Mouse (Mus musculus): ENCODE measurements around the gene Uox. TPM values are rescaled to one million over a fixed set of nuclear protein-coding genes. Genes with fewer than 3 reads are reported as not detected.

Uox gene
- total RNA-seq (2015) (not detected in 2 replicates), total RNA-seq (2017) (not detected in 2 replicates)

- no peak for ATAC-seq (ENCODE audit: poor library complexity, severe bottlenecking)
Measured at GRCm38 (mm10) chr3:146570148-146570782, at the start of gene Uox. TSS of gene Uox (plus strand) at chr3:146570426.

DNA sequence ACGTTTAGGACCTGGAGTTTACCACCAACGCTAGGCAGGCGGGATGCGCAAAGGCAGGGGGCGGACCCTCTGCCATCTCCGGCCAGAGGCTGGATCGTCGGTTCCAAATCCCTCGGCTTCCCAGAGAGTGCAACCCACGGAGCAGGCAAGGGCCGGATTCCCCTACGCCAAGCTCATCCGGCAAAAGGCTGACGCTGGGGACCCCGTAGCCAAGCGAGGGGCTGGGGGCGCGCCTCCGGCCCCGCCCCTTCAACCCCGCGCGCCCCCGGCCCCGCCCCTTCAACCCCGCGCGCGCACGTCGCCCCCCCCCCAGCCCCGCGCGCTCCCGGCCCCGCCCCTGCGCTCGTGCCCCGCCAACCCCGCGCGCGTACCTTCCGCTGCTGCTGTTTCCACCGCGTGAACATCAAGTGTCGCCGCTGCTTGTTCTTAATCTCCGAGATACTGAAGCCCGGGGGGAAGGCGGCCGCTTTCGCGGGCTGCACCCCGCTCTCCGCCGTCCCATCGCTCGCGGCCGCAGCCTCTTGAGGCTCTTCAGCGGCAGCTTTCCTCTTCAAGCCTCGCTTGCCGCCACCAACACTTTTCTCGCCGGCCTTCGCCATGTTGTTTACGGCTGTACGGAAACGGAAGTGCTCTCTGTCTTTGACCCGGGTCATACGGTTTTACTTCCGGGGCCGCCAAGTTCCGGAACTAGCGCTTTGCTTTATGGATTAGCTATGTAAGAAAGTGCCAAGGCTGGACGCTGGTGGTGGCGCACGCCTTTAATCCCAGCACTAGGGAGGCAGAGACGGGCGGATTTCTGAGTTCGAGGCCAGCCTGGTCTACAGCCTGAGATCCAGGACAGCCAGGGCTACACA, 49.2 kb upstream of the Uox start, which contains the start of gene Rpf1:
Rpf1 (minus strand) TSS at position 632 of the 854 bp plus-strand sequence.
- peak; percentile 96 for ATAC-seq (ENCODE audit: poor library complexity, severe bottlenecking)

DNA sequence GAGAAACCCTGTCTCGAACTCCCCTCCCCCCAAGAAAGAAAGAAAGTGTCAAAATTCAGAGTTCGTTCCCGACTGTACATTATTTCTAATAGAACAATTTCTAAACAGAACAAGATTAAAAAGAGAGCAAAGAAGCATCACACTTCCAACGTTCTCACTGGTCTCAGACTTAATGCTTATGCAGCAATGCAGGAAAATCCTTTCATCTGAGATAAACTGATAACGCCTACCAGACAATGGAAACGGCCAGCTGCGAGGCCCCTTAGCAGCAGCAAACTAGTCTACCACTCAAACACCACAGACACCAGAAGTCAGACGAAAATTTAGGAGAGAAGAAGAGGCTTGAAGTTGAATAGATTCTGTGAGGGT, 48.6 kb upstream of the Uox start:
- ATAC-seq (ENCODE audit: poor library complexity, severe bottlenecking), result no peak

DNA sequence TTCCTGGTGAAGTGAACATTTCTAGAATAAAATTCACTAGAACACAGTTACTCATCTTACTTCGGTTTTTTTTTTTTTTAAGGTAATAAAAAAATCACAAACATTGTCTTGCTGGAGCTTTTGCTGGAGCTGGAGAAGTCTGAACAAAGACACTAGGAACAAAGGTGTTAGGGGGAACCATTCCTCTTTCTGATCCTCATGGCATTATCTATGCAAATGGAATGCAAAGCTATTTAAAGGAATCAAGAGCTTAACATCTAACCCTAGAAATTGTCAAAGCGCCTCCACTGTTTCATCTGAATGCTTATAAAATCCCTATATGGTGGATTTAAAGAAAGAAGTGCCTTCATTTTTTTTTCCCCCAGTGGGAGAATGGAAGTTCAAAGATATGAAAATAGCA, 41.9 kb upstream of the Uox start:
- ATAC-seq (ENCODE audit: poor library complexity, severe bottlenecking), result no peak

DNA sequence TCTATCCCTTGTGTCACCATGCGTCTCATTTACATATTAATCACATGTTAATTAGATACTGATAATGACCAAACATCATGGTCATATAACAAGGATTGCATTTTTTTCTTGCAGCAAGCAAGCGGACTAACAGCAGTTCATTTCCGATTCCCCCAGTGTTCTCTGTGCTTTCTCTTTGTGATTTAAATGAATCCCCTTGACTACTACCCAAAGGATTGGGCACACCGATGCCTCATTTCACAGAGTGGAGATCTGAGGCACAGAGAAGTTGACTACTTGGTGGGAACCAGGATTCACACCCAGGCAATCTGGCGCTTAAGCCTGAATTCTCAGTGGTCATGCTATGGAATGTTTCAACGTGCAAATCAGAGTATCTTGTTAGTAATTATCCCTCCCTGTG, 35.2 kb upstream of the Uox start:
- ATAC-seq (ENCODE audit: poor library complexity, severe bottlenecking), result no peak

GRCm38 (mm10) chr3:146540521-146541273, 29.5 kb upstream of the Uox start:
- ATAC-seq (ENCODE audit: poor library complexity, severe bottlenecking), result no peak

DNA sequence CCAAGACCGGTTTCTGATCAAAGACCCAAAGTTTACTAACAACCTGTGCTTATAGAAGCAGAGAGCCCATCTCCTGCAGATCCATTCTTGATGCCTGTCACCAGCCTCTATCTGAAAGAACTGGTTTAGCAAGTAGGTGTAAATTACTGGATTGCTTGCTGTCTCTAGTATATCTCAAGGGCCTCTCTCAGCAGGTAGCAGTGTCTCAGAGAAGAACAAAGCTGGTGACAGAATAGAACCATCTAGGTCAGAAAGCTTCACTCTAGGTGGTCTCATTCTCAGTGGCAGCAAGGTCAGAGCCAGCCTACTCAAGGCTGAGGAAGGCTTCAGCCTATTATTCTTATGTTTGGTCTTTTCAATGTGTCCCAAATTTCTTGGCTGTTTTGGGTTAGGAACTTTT, 26.6 kb upstream of the Uox start:
- no peak for ATAC-seq (ENCODE audit: poor library complexity, severe bottlenecking)

GRCm38 (mm10) chr3:146554816-146555215, 15.4 kb upstream of the Uox start:
- no peak for ATAC-seq (ENCODE audit: poor library complexity, severe bottlenecking)

- ATAC-seq (ENCODE audit: poor library complexity, severe bottlenecking), result no peak
Measured at GRCm38 (mm10) chr3:146556567-146556966, 13.7 kb upstream of the Uox start.

DNA sequence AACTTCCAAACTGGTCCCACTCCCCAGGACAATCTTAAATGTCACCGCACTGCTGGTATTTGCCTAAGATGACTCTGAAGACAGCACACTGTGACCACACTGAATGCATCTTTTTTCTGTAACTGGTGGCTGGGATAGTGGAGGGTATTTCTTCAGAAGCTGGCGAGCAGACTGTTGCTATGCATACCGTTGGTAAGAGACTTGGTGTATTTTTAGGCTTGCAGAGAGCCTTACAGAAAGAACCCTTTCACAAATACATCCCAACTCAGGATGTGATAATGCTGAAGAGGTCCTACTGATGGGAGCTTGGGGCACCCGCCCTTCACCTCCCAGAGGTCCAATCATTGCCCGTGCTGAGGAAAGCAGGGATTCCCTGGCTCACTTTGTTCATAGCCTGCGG, 12.7 kb upstream of the Uox start:
- ATAC-seq (ENCODE audit: poor library complexity, severe bottlenecking), result no peak

- ATAC-seq (ENCODE audit: poor library complexity, severe bottlenecking), result no peak
Measured at GRCm38 (mm10) chr3:146562936-146563335, 7.3 kb upstream of the Uox start.

GRCm38 (mm10) chr3:146564268-146565064, 5.8 kb upstream of the Uox start:
- ATAC-seq (ENCODE audit: poor library complexity, severe bottlenecking), result peak; percentile 83

- ATAC-seq (ENCODE audit: poor library complexity, severe bottlenecking), result no peak
Measured at GRCm38 (mm10) chr3:146565065-146565411, 5.2 kb upstream of the Uox start.

DNA sequence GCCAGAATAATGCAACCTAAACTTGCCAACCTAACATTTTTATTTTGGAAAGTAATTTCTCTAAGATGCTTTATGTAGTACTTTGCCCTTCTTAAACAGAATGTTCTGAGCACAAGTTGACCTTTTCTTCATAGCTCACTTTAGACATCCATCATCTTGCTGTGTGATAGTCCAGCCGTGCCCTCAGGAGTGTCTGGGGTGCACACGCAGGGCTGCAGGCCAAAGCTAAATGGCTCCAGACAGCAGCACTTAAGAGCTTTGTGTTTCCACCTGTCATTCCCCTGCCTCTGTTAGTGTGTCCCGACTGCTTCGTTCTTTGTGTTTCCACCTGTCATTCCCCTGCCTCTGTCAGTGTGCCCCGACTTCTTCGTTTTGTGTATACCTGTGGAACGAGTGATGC, 2.9 kb upstream of the Uox start:
- no peak for ATAC-seq (ENCODE audit: poor library complexity, severe bottlenecking)

GRCm38 (mm10) chr3:146567884-146568530, 2.2 kb upstream of the Uox start:
- ATAC-seq (ENCODE audit: poor library complexity, severe bottlenecking), result no peak

GRCm38 (mm10) chr3:146569594-146569993, 632 bp upstream of the Uox start:
- ATAC-seq (ENCODE audit: poor library complexity, severe bottlenecking), result no peak

GRCm38 (mm10) chr3:146570939-146571338, 713 bp downstream of the Uox start:
- ATAC-seq (ENCODE audit: poor library complexity, severe bottlenecking), result no peak

DNA sequence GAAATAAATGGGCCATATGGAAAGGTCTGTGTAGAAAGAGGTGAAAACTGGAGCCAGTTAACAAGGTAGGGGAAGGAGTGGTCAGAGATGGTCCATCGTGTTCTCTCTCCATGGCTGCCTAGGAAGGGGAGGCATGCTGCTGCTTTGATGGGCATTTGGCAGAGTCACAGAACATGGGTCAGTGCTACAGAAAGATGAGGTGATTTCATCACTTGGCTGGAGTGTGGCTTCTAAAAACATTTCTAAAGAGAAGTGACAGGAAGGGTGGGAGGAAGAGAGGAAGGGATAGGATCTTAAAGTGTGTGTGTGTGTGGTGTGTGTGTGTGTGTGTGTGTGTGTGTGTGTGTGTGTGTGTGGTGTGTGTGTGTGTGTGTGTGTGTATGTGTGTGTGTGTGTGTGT, 1.1 kb downstream of the Uox start:
- peak; percentile 27; the same call in 1 of the 2 replicates for ATAC-seq (ENCODE audit: poor library complexity, severe bottlenecking)

DNA sequence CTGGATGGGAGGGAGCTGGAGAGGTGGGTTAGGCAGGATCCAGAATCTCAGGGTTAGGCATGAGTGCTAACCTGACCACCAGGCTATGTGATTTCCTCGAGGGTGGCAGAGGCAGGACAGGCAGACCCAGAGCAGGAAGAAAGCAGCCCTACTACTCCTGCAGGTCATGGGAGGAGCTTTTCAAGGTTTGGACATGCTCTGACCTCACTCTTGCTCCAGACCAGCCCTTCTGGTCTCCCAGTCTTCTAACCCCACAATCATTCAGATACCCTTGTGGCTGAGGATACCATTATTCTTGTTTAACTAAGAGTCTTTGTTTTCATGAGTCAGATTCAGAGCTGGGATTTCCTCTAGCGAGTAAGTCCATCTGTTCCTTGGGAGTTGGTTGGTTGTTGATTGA, 7.4 kb downstream of the Uox start:
- no peak for ATAC-seq (ENCODE audit: poor library complexity, severe bottlenecking)

GRCm38 (mm10) chr3:146580039-146580729, 10.0 kb downstream of the Uox start:
- no peak for ATAC-seq (ENCODE audit: poor library complexity, severe bottlenecking)

Data from megakaryocyte, adult 5-6 weeks (primary cell).